Comparison of ENCODE assay signal across 13 mouse cellular contexts in the genomic region with DNA sequence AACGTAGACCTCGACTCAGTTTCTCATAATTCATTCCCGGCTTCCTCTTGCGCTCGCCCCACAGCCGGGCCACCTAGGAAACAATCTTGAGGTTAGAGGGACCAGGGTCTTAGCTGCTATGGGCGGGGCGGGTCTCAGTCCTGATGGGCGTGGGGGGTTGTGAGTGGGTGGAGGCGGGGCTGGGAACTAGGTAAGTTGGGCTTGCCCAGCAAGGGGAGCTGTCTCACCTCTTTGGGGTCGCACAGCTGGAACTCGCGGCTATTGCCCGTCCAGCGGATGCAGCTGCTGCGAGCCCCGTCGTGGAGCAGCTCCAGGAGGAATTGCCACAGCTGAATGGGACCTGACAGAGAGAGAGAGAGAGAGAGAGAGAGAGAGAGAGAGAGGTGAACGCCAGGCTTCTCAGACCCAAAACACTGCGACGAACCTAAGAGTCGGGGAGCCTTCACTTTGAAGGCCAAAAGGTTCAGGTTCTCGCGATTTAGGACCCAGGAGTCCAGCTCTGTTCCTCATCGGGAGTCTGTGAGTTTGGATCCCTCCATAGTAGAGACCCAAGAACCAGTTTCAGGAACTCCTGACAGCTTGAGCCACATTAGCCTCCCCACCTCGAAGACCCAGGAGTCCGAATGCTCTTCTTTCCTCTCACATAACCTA. TPM values are rescaled to one million over a fixed set of nuclear protein-coding genes. Genes with fewer than 3 reads are reported as not detected.
DNase-seq lines count a peak whose midpoint lies in the region; ATAC-seq and TF ChIP-seq lines count a peak whose summit lies in the region.
"Had no signal": no experiment of that assay in that cellular context is flagged by ENCODE, and none has a peak within 500 bp of the region (broad histone marks: within the 10 kb centered on the region; RNA-seq: fewer than 3 reads in every experiment).

No protein-coding gene starts in this region.

- H3K36me3 ChIP-seq in heart, embryonic 11.5 days (ENCODE audit: control insufficient read depth, insufficient read depth, low read length) = no peaks in the 10 kb centered on the region
- H3K36me3 ChIP-seq in liver, embryonic 12.5 days = no peaks in the 10 kb centered on the region
- H3K36me3 ChIP-seq in liver, postnatal 0 days (replicated peaks; ENCODE audit: insufficient read depth, low read length) = no peaks in the 10 kb centered on the region
- H3K36me3 ChIP-seq in ES-E14 (ENCODE audit: control insufficient read depth, insufficient read depth, low read length, poor library complexity, severe bottlenecking) = no peaks in the 10 kb centered on the region
- H3K36me3 ChIP-seq in limb, embryonic 11.5 days (ENCODE audit: control insufficient read depth, insufficient read depth, low read length) = no peaks in the 10 kb centered on the region
- H3K36me3 ChIP-seq: hindbrain, embryonic 15.5 days; lung, embryonic 15.5 days had no signal

- in situ Hi-C loops in ES-E14 (cut with MboI; ENCODE audit: low sequenced_read_pairs in 2 of 2, unreplicated experiment in 2 of 2) = no loop called here

- DNase-seq in heart, postnatal 4 days = no peak
- no peak for DNase-seq in liver, postnatal 0 days
- DNase-seq in ES-E14 (ENCODE audit: low read depth, low spot score) = no peak
- DNase-seq in limb, embryonic 11.5 days (ENCODE audit: low spot score) = peak; percentile 46
- DNase-seq in gastrocnemius, adult 2 months = no peak
- DNase-seq: layer of hippocampus, adult 9-11 months had no signal

- no peaks in the 10 kb centered on the region for H3K9me3 ChIP-seq in heart, embryonic 11.5 days (replicated peaks; ENCODE audit: control insufficient read depth, low read length)
- no peaks in the 10 kb centered on the region for H3K9me3 ChIP-seq in liver, embryonic 12.5 days (replicated peaks)
- H3K9me3 ChIP-seq in liver, postnatal 0 days (ENCODE audit: low read length) = no peaks in the 10 kb centered on the region
- no peaks in the 10 kb centered on the region for H3K9me3 ChIP-seq in ES-E14 (ENCODE audit: control insufficient read depth, insufficient read depth, low read depth, low read length)
- no peaks in the 10 kb centered on the region for H3K9me3 ChIP-seq in limb, embryonic 11.5 days (ENCODE audit: control insufficient read depth, low read length)
- H3K9me3 ChIP-seq: hindbrain, embryonic 15.5 days; lung, embryonic 15.5 days had no signal

- intact Hi-C loops in gastrocnemius, adult 2 months (cut with DNase I) = no loop called here

- no peak overlapping the region for H3K27ac ChIP-seq in heart, embryonic 11.5 days (ENCODE audit: low read depth, low read length)
- no peak overlapping the region for H3K27ac ChIP-seq in liver, embryonic 12.5 days
- H3K27ac ChIP-seq in liver, postnatal 0 days (ENCODE audit: low read depth) = no peak overlapping the region
- H3K27ac ChIP-seq in ES-E14 (ENCODE audit: insufficient read depth, low read depth, low read length, poor library complexity, severe bottlenecking) = no peak overlapping the region
- H3K27ac ChIP-seq in limb, embryonic 11.5 days (replicated peaks; ENCODE audit: low read depth, low read length) = no peak overlapping the region
- H3K27ac ChIP-seq in gastrocnemius, adult 2 months = no peak overlapping the region
- H3K27ac ChIP-seq: hindbrain, embryonic 15.5 days; lung, embryonic 15.5 days had no signal

- no peak overlapping the region for H3K9ac ChIP-seq in heart, embryonic 11.5 days (ENCODE audit: low read depth, low read length)
- no peak overlapping the region for H3K9ac ChIP-seq in liver, embryonic 12.5 days
- no peak overlapping the region for H3K9ac ChIP-seq in liver, postnatal 0 days (replicated peaks)
- peak overlapping the region; percentile 23 for H3K9ac ChIP-seq in ES-E14 (ENCODE audit: insufficient read depth, low read depth, low read length, poor library complexity, severe bottlenecking)
- H3K9ac ChIP-seq in limb, embryonic 11.5 days (ENCODE audit: low read length) = no peak overlapping the region
- H3K9ac ChIP-seq: hindbrain, embryonic 15.5 days; lung, embryonic 15.5 days had no signal

- H3K4me1 ChIP-seq in heart, embryonic 11.5 days (ENCODE audit: control insufficient read depth, insufficient read depth, low read length) = 0 out of 2 replicates have a peak, but pooled peaks cover under 1% of the 10 kb centered on the region
- peaks cover 17% of the 10 kb centered on the region for H3K4me1 ChIP-seq in liver, embryonic 12.5 days
- peaks cover 6% of the 10 kb centered on the region for H3K4me1 ChIP-seq in liver, postnatal 0 days (ENCODE audit: insufficient read depth)
- H3K4me1 ChIP-seq in ES-E14 (ENCODE audit: control insufficient read depth in 2 of 2, insufficient read depth in 2 of 2, low read length in 2 of 2, poor library complexity in 1 of 2) = peaks cover under 1 to 21% of the 10 kb centered on the region in 2 experiments; a peak in 2 of 4 replicates
- peaks cover 2% of the 10 kb centered on the region; the same call in 1 of the 2 replicates for H3K4me1 ChIP-seq in limb, embryonic 11.5 days (ENCODE audit: control insufficient read depth, insufficient read depth, low read length)

- H3K27me3 ChIP-seq in heart, embryonic 11.5 days (ENCODE audit: control insufficient read depth, insufficient read depth, low read length) = peaks cover 41% of the 10 kb centered on the region
- peaks cover 72% of the 10 kb centered on the region for H3K27me3 ChIP-seq in liver, embryonic 12.5 days (replicated peaks)
- H3K27me3 ChIP-seq in liver, postnatal 0 days (ENCODE audit: insufficient read depth, low read length) = peaks cover 49% of the 10 kb centered on the region
- peaks cover 33% of the 10 kb centered on the region for H3K27me3 ChIP-seq in limb, embryonic 11.5 days (ENCODE audit: control insufficient read depth, insufficient read depth, low read length)

- peak overlapping the region; percentile 40 for H3K4me2 ChIP-seq in heart, embryonic 11.5 days
- H3K4me2 ChIP-seq in liver, embryonic 12.5 days = peak overlapping the region; percentile 60
- H3K4me2 ChIP-seq in liver, postnatal 0 days (ENCODE audit: low read depth, low read length) = no peak overlapping the region; the same call in 1 of the 2 replicates
- peak overlapping the region; percentile 11; the same call in 1 of the 2 replicates for H3K4me2 ChIP-seq in limb, embryonic 11.5 days (ENCODE audit: low read depth, severe bottlenecking)

- TF ChIP-seq EP300 in liver, postnatal 0 days (IDR thresholded peaks at IDR 0.05; ENCODE audit: low read depth) = no peak

- no peak for TF ChIP-seq CTCF in liver, postnatal 0 days (IDR thresholded peaks at IDR 0.05; ENCODE audit: low read depth)
- TF ChIP-seq CTCF in gastrocnemius, adult 2 months (IDR thresholded peaks at IDR 0.05) = no peak

- no peak for ATAC-seq in heart, embryonic 11.5 days (replicated peaks; ENCODE audit: insufficient number of reproducible peaks, low FRiP score, low TSS enrichment)
- no peak for ATAC-seq in liver, embryonic 12.5 days
- ATAC-seq in liver, postnatal 0 days = no peak
- no peak for ATAC-seq in limb, embryonic 11.5 days (ENCODE audit: insufficient number of reproducible peaks, low FRiP score, low TSS enrichment, low read depth)
- no peak for ATAC-seq in inflammation-experienced regulatory T-cells, adult 6 months

- H3K4me3 ChIP-seq in heart, embryonic 11.5 days (ENCODE audit: low read depth, low read length) = peak overlapping the region; percentile 16; the same call in 1 of the 2 replicates
- 0 out of 2 replicates have a peak overlapping the region, but pooled peaks have one; percentile 7 for H3K4me3 ChIP-seq in liver, embryonic 12.5 days
- no peak overlapping the region for H3K4me3 ChIP-seq in liver, postnatal 0 days (ENCODE audit: low read depth, low read length)
- peak overlapping the region; percentile 24 to 39 for H3K4me3 ChIP-seq in ES-E14 (ENCODE audit: insufficient read depth in 1 of 2, low read depth in 1 of 2, low read length in 2 of 2, poor library complexity in 1 of 2, severe bottlenecking in 1 of 2)
- H3K4me3 ChIP-seq in limb, embryonic 11.5 days (ENCODE audit: low read depth, low read length) = peak overlapping the region; percentile 7; the same call in 1 of the 2 replicates
- no peak overlapping the region for H3K4me3 ChIP-seq in gastrocnemius, adult 2 months

- 12% methylated on average over 27 of the region's 27 CpGs for WGBS in heart, embryonic 11.5 days (ENCODE audit: insufficient replicate concordance)
- 29% methylated on average over 27 of the region's 27 CpGs for WGBS in liver, embryonic 12.5 days (ENCODE audit: insufficient replicate concordance)
- 8% methylated on average over 27 of the region's 27 CpGs for WGBS in liver, postnatal 0 days (ENCODE audit: insufficient replicate concordance)
- WGBS in limb, embryonic 11.5 days = 5% methylated on average over 27 of the region's 27 CpGs

RNA-seq across cellular contexts. Expression of gene Etv2, which starts 1.8 kb away (rescaled TPM):
- polyA plus RNA-seq in heart, embryonic 11.5 days (2014; fragmentation: Nextera tagmentation; extraction: Ambion mirVana) = 2.6 and 3.6 TPM in 2 replicates
- not detected for total RNA-seq in heart, postnatal 4 days (2021)
- polyA plus RNA-seq in liver, embryonic 12.5 days (2016; fragmentation: Nextera tagmentation; extraction: Ambion mirVana) = 0.12 and 0.19 TPM in 2 replicates
- not detected in 2 replicates for polyA plus RNA-seq in liver, postnatal 0 days (2015; fragmentation: Nextera tagmentation; extraction: Ambion mirVana)
- 1.5 and 2.1 TPM in 2 replicates for total RNA-seq in ES-E14 (2012; rRNA removed)
- polyA plus RNA-seq in limb, embryonic 11.5 days (2014; fragmentation: Nextera tagmentation; extraction: Ambion mirVana) = 0.19 and 0.43 TPM in 2 replicates
- not detected for polyA plus RNA-seq in inflammation-experienced regulatory T-cells, adult 6 months (2017; shearing (Covaris generic))
- total RNA-seq in gastrocnemius, adult 2 months (2021) = not detected
- total RNA-seq: adrenal gland, postnatal 14 days had no signal
- polyA plus RNA-seq: hindbrain, embryonic 15.5 days; lung, embryonic 15.5 days; Patski had no signal

RNA-seq across cellular contexts. Expression of gene Cox6b1, which starts 7.9 kb away (rescaled TPM):
- polyA plus RNA-seq in heart, embryonic 11.5 days (2014; fragmentation: Nextera tagmentation; extraction: Ambion mirVana) = 1,669 and 1,746 TPM in 2 replicates
- total RNA-seq in heart, postnatal 4 days (2021) = 1,000 to 10,000 TPM; 2,883 to 3,014 TPM
- 691 and 732 TPM in 2 replicates for polyA plus RNA-seq in liver, embryonic 12.5 days (2016; fragmentation: Nextera tagmentation; extraction: Ambion mirVana)
- polyA plus RNA-seq in liver, postnatal 0 days (2015; fragmentation: Nextera tagmentation; extraction: Ambion mirVana) = 995 and 998 TPM in 2 replicates
- 478 and 576 TPM in 2 replicates for total RNA-seq in ES-E14 (2012; rRNA removed)
- polyA plus RNA-seq in limb, embryonic 11.5 days (2014; fragmentation: Nextera tagmentation; extraction: Ambion mirVana) = 801 and 830 TPM in 2 replicates
- polyA plus RNA-seq in inflammation-experienced regulatory T-cells, adult 6 months (2017; shearing (Covaris generic)) = 100 to 1,000 TPM; 376 to 780 (median 668) TPM
- 1,000 to 10,000 TPM; 1,338 to 2,234 TPM for total RNA-seq in gastrocnemius, adult 2 months (2021)

RNA-seq across cellular contexts. Expression of gene Rbm42, which starts 16.2 kb away (rescaled TPM):
- 76.7 and 82.8 TPM in 2 replicates for polyA plus RNA-seq in heart, embryonic 11.5 days (2014; fragmentation: Nextera tagmentation; extraction: Ambion mirVana)
- total RNA-seq in heart, postnatal 4 days (2021) = 10 to 100 TPM; 58.8 to 62.2 TPM
- 83.1 and 83.5 TPM in 2 replicates for polyA plus RNA-seq in liver, embryonic 12.5 days (2016; fragmentation: Nextera tagmentation; extraction: Ambion mirVana)
- polyA plus RNA-seq in liver, postnatal 0 days (2015; fragmentation: Nextera tagmentation; extraction: Ambion mirVana) = 41.8 and 43.3 TPM in 2 replicates
- total RNA-seq in ES-E14 (2012; rRNA removed) = 66.5 and 86.0 TPM in 2 replicates
- polyA plus RNA-seq in limb, embryonic 11.5 days (2014; fragmentation: Nextera tagmentation; extraction: Ambion mirVana) = 125 and 126 TPM in 2 replicates
- 10 to 100 TPM; 21.7 to 30.7 (median 28.0) TPM for polyA plus RNA-seq in inflammation-experienced regulatory T-cells, adult 6 months (2017; shearing (Covaris generic))
- total RNA-seq in gastrocnemius, adult 2 months (2021) = 10 to 100 TPM; 37.4 to 38.3 TPM

RNA-seq across cellular contexts. Expression of gene Upk1a, which starts 21.2 kb away (rescaled TPM):
- 0.31 and 0.47 TPM in 2 replicates for polyA plus RNA-seq in heart, embryonic 11.5 days (2014; fragmentation: Nextera tagmentation; extraction: Ambion mirVana)
- under 1 TPM; 0.62 to 0.86 TPM for total RNA-seq in heart, postnatal 4 days (2021)
- 0.25 and 0.33 TPM in 2 replicates for polyA plus RNA-seq in liver, embryonic 12.5 days (2016; fragmentation: Nextera tagmentation; extraction: Ambion mirVana)
- polyA plus RNA-seq in liver, postnatal 0 days (2015; fragmentation: Nextera tagmentation; extraction: Ambion mirVana) = 0.07 and 0.14 TPM in 2 replicates
- 1.8 and 2.5 TPM in 2 replicates for total RNA-seq in ES-E14 (2012; rRNA removed)
- polyA plus RNA-seq in limb, embryonic 11.5 days (2014; fragmentation: Nextera tagmentation; extraction: Ambion mirVana) = 3.6 and 3.8 TPM in 2 replicates
- polyA plus RNA-seq in inflammation-experienced regulatory T-cells, adult 6 months (2017; shearing (Covaris generic)) = 1 to 10 TPM in 2 of 3 experiments, under 1 TPM in 1; 0.47 to 3.1 (median 1.5) TPM
- total RNA-seq in gastrocnemius, adult 2 months (2021) = under 1 TPM in 1 of 2 experiments, not detected in 1; 0.17 TPM

RNA-seq across cellular contexts. Expression of gene Haus5, which starts 30.9 kb away (rescaled TPM):
- polyA plus RNA-seq in heart, embryonic 11.5 days (2014; fragmentation: Nextera tagmentation; extraction: Ambion mirVana) = 35.0 and 37.6 TPM in 2 replicates
- 10 to 100 TPM; 13.1 to 16.6 TPM for total RNA-seq in heart, postnatal 4 days (2021)
- polyA plus RNA-seq in liver, embryonic 12.5 days (2016; fragmentation: Nextera tagmentation; extraction: Ambion mirVana) = 47.8 and 50.4 TPM in 2 replicates
- polyA plus RNA-seq in liver, postnatal 0 days (2015; fragmentation: Nextera tagmentation; extraction: Ambion mirVana) = 11.4 and 13.0 TPM in 2 replicates
- 25.1 and 41.4 TPM in 2 replicates for total RNA-seq in ES-E14 (2012; rRNA removed)
- 62.1 and 67.3 TPM in 2 replicates for polyA plus RNA-seq in limb, embryonic 11.5 days (2014; fragmentation: Nextera tagmentation; extraction: Ambion mirVana)
- 10 to 100 TPM; 23.9 to 33.9 (median 26.4) TPM for polyA plus RNA-seq in inflammation-experienced regulatory T-cells, adult 6 months (2017; shearing (Covaris generic))
- total RNA-seq in gastrocnemius, adult 2 months (2021) = 1 to 10 TPM; 3.7 to 4.2 TPM

Comparison
In these comparisons a context has a peak if more than half of its experiments do, and no peak if none do; other contexts are left out.
1. H3K4me3 ChIP-seq: peak in heart, embryonic 11.5 days (single experiment), liver, embryonic 12.5 days (single experiment), ES-E14 (2 of 2) and limb, embryonic 11.5 days (single experiment); none in liver, postnatal 0 days (single experiment) and gastrocnemius, adult 2 months (single experiment).